Mouse (Mus musculus): Measurements from ENCODE around the gene Specc1. TPM values are rescaled to one million over a fixed set of nuclear protein-coding genes. Genes with fewer than 3 reads are reported as not detected.

Gene Specc1
- polyA plus RNA-seq, 2 experiments, result 8.7 to 8.9 TPM

DNA sequence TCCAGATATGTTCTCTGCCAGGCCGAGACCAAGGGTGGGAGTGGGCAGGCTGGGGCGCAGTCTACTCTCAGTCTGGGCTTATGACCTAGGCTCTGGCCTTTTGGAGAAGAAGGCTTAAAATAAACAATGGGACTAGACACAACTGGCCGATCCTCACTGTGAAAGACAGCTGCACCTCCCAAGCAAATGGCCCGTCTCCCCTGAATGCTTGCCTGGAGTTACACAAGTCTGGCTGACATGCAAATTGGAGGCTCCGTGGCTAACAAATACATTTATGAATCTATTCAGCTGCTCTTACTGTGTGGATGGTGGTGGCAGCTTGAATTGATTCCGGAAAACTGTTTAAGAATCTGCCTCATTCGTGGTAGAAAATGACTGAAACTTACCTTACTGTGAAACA lies 309.1 kb downstream of the Specc1 start:
- no peak for TF ChIP-seq POLR2A (IDR thresholded peaks at IDR 0.05; ENCODE audit: borderline replicate concordance, extremely low read depth, insufficient read depth, insufficient read length)
- no peak for ATAC-seq (ENCODE audit: low FRiP score, low read depth)
- Histone ChIP-seq H3K4me2 (replicated peaks; ENCODE audit: low read depth, low read length, severe bottlenecking) (no peak overlapping the region), H3K27ac (replicated peaks; ENCODE audit: low read depth, low read length) (no peak overlapping the region), H3K9me3 (ENCODE audit: control insufficient read depth, low read length) (no peaks in the 10 kb centered on the region), H3K27me3 (ENCODE audit: control insufficient read depth, insufficient read depth, low read length) (no peaks in the 10 kb centered on the region), H3K4me3 (replicated peaks; ENCODE audit: low read length) (no peak overlapping the region), H3K4me1 (ENCODE audit: control insufficient read depth, insufficient read depth, low read length) (no peaks in the 10 kb centered on the region), H3K9ac (ENCODE audit: low read depth, low read length, severe bottlenecking) (no peak overlapping the region), H3K36me3 (ENCODE audit: control insufficient read depth, insufficient read depth, low read length) (peaks cover 12% of the 10 kb centered on the region)
- DNase-seq (ENCODE audit: low spot score), result no peak
- 78% methylated on average over 7 of the region's 7 CpGs for WGBS

DNA sequence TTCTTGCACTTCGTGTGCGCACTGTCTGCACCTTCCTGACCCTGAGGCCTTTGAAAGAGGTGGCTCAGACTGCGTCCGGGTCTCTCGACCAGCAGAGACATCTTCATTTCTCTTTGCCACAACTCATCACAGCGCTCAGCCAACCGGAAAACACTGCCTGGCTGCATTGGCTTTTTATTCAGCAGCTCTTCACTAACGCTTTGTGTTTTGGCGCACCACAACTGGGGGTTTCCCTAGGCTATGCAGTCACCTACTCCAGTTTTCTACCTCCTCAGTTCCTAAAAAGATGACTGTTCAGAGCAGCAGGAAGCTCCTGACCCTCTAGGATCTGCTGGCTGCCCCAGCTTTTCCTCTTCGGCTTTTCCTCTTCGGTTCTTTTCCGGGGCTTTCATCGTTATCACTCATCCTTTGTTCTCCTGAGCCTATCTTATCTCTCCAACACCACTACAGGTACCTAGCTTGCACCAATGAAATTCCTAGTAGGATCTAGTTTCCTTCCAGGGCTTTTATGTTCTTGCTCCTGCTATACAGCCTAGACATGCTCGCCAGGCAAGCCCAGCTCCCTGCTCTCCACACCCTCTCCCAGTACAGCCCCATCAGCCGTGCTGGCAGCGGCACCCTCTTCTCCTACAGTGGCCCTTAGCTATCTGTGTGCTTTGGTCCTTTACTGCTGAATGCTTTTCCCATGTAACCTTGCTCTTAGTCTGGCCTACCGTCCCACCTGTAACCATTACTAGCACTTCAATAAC lies 310.1 kb downstream of the Specc1 start:
- ATAC-seq (ENCODE audit: low FRiP score, low read depth) (no peak), DNase-seq (ENCODE audit: low spot score) (no peak)
- H3K4me2 ChIP-seq (replicated peaks; ENCODE audit: low read depth, low read length, severe bottlenecking), result no peak overlapping the region
- peaks cover 12% of the 10 kb centered on the region for H3K36me3 ChIP-seq (ENCODE audit: control insufficient read depth, insufficient read depth, low read length)
- 76% methylated on average over 17 of the region's 17 CpGs for WGBS
- no peak overlapping the region for H3K4me3 ChIP-seq (replicated peaks; ENCODE audit: low read length)
- no peak overlapping the region for H3K9ac ChIP-seq (ENCODE audit: low read depth, low read length, severe bottlenecking)
- no peak overlapping the region for H3K27ac ChIP-seq (replicated peaks; ENCODE audit: low read depth, low read length)
- H3K4me1 ChIP-seq (ENCODE audit: control insufficient read depth, insufficient read depth, low read length), result no peaks in the 10 kb centered on the region
- H3K27me3 ChIP-seq (ENCODE audit: control insufficient read depth, insufficient read depth, low read length), result no peaks in the 10 kb centered on the region
- no peaks in the 10 kb centered on the region for H3K9me3 ChIP-seq (ENCODE audit: control insufficient read depth, low read length)
- TF ChIP-seq POLR2A (IDR thresholded peaks at IDR 0.05; ENCODE audit: borderline replicate concordance, extremely low read depth, insufficient read depth, insufficient read length), result no peak

DNA sequence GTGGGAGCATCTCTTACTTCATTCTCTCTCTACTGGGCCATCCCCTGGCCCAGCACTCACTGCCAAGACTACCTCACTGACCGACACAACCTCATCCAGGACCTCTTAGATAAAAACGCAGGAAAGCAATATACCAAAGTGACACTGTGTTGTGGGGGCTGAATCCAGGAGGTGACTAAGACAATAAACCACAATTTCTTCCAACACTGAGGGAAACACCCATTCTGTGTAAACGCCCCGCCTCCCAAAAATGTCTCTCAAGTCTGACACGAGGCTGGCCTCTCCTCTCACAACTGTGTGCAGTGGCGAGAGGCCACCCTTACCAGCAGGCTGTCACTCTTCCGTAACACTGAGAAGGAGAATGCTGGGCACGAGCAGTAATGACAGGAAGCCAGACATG lies 311.8 kb downstream of the Specc1 start:
- 66% methylated on average over 8 of the region's 8 CpGs for WGBS
- peaks cover 12% of the 10 kb centered on the region for H3K36me3 ChIP-seq (ENCODE audit: control insufficient read depth, insufficient read depth, low read length)
- no peak overlapping the region for H3K4me2 ChIP-seq (replicated peaks; ENCODE audit: low read depth, low read length, severe bottlenecking)
- ATAC-seq (ENCODE audit: low FRiP score, low read depth), result no peak
- H3K9me3 ChIP-seq (ENCODE audit: control insufficient read depth, low read length), result no peaks in the 10 kb centered on the region
- H3K27ac ChIP-seq (replicated peaks; ENCODE audit: low read depth, low read length), result no peak overlapping the region
- no peak for DNase-seq (ENCODE audit: low spot score)
- no peak overlapping the region for H3K9ac ChIP-seq (ENCODE audit: low read depth, low read length, severe bottlenecking)
- TF ChIP-seq POLR2A (IDR thresholded peaks at IDR 0.05; ENCODE audit: borderline replicate concordance, extremely low read depth, insufficient read depth, insufficient read length), result no peak
- no peak overlapping the region for H3K4me3 ChIP-seq (replicated peaks; ENCODE audit: low read length)
- no peaks in the 10 kb centered on the region for H3K27me3 ChIP-seq (ENCODE audit: control insufficient read depth, insufficient read depth, low read length)
- no peaks in the 10 kb centered on the region for H3K4me1 ChIP-seq (ENCODE audit: control insufficient read depth, insufficient read depth, low read length)

DNA sequence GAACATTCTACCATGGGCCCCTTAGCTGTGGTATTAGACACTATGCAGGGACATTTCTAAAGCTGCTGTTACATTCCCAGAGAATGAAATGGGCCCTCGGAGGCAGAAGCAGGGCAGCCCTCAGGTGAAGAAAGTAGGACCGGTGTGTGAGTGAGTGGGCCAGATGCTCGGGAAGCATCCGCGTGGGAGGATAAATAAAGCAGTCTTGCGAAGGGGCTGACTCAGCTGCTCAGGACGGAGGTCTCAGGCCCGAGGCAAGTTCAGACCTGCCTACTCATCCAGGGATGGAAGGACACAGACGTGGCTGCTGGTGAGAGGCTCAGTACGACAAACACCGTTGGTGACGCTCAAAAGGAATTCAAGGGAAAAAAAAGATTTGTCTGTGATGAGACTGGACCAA lies 312.5 kb downstream of the Specc1 start:
- H3K9me3 ChIP-seq (ENCODE audit: control insufficient read depth, low read length), result no peaks in the 10 kb centered on the region
- peaks cover 12% of the 10 kb centered on the region for H3K36me3 ChIP-seq (ENCODE audit: control insufficient read depth, insufficient read depth, low read length)
- TF ChIP-seq POLR2A (IDR thresholded peaks at IDR 0.05; ENCODE audit: borderline replicate concordance, extremely low read depth, insufficient read depth, insufficient read length), result no peak
- 73% methylated on average over 12 of the region's 12 CpGs for WGBS
- no peak overlapping the region for H3K4me3 ChIP-seq (replicated peaks; ENCODE audit: low read length)
- DNase-seq (ENCODE audit: low spot score) (no peak), ATAC-seq (ENCODE audit: low FRiP score, low read depth) (no peak)
- no peak overlapping the region for H3K4me2 ChIP-seq (replicated peaks; ENCODE audit: low read depth, low read length, severe bottlenecking)
- H3K4me1 ChIP-seq (ENCODE audit: control insufficient read depth, insufficient read depth, low read length), result no peaks in the 10 kb centered on the region
- H3K9ac ChIP-seq (ENCODE audit: low read depth, low read length, severe bottlenecking), result no peak overlapping the region
- no peaks in the 10 kb centered on the region for H3K27me3 ChIP-seq (ENCODE audit: control insufficient read depth, insufficient read depth, low read length)
- no peak overlapping the region for H3K27ac ChIP-seq (replicated peaks; ENCODE audit: low read depth, low read length)

DNA sequence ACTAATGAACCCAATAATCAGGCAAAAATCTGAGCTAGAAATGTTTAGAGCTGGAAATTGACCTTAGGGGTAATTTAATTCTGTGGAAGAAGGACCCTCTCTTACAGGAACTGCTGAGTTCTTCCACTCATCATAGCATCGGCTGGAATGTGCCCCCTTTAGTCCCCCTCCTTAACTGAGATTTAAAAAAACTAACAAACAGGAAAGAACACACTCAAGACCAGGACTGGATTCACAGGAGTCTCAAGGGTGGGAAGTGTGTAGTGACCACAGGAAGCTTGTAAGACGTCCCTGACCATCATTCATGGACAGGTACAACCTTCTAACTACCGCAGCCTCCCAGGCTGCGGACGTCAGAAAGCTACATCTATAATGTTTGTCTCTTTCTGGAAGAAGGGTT lies 314.3 kb downstream of the Specc1 start:
- Histone ChIP-seq H3K9ac (ENCODE audit: low read depth, low read length, severe bottlenecking) (no peak overlapping the region), H3K4me2 (replicated peaks; ENCODE audit: low read depth, low read length, severe bottlenecking) (no peak overlapping the region), H3K9me3 (ENCODE audit: control insufficient read depth, low read length) (no peaks in the 10 kb centered on the region), H3K27me3 (ENCODE audit: control insufficient read depth, insufficient read depth, low read length) (no peaks in the 10 kb centered on the region), H3K4me3 (replicated peaks; ENCODE audit: low read length) (no peak overlapping the region), H3K27ac (replicated peaks; ENCODE audit: low read depth, low read length) (no peak overlapping the region), H3K4me1 (ENCODE audit: control insufficient read depth, insufficient read depth, low read length) (no peaks in the 10 kb centered on the region), H3K36me3 (ENCODE audit: control insufficient read depth, insufficient read depth, low read length) (peaks cover 12% of the 10 kb centered on the region)
- TF ChIP-seq POLR2A (IDR thresholded peaks at IDR 0.05; ENCODE audit: borderline replicate concordance, extremely low read depth, insufficient read depth, insufficient read length), result no peak
- ATAC-seq (ENCODE audit: low FRiP score, low read depth) (no peak), DNase-seq (ENCODE audit: low spot score) (no peak)
- WGBS, result 52% methylated on average over 5 of the region's 5 CpGs

Other genes with a start within 250 kb of the Specc1 start
- 0.04 and 0.09 TPM in 2 replicates for gene Slc5a10, start 235.9 kb upstream of the Specc1 start, polyA plus RNA-seq (2012; rRNA removed)
- gene Slc5a10, start 235.9 kb upstream of the Specc1 start, polyA plus RNA-seq (2014; fragmentation: Nextera tagmentation; extraction: Ambion mirVana), result not detected in 2 replicates
- 31.4 and 33.2 TPM in 2 replicates for gene Prpsap2, start 194.7 kb upstream of the Specc1 start, polyA plus RNA-seq (2012; rRNA removed)
- 20.6 and 23.7 TPM in 2 replicates for gene Prpsap2, start 194.7 kb upstream of the Specc1 start, polyA plus RNA-seq (2014; fragmentation: Nextera tagmentation; extraction: Ambion mirVana)
- 32.3 and 48.6 TPM in 2 replicates for gene Ulk2, start 101.7 kb upstream of the Specc1 start, polyA plus RNA-seq (2012; rRNA removed)
- gene Ulk2, start 101.7 kb upstream of the Specc1 start, polyA plus RNA-seq (2014; fragmentation: Nextera tagmentation; extraction: Ambion mirVana), result 24.7 and 29.1 TPM in 2 replicates
- gene Akap10, start 26.5 kb upstream of the Specc1 start, polyA plus RNA-seq (2012; rRNA removed), result 16.9 and 18.2 TPM in 2 replicates
- 15.8 and 16.4 TPM in 2 replicates for gene Akap10, start 26.5 kb upstream of the Specc1 start, polyA plus RNA-seq (2014; fragmentation: Nextera tagmentation; extraction: Ambion mirVana)

Data from limb, embryonic 14.5 days (tissue).